Mouse (Mus musculus): ENCODE measurements around the gene Sparcl1. TPM values are rescaled to one million over a fixed set of nuclear protein-coding genes. Genes with fewer than 3 reads are reported as not detected.

Sparcl1 gene
- 1,576 and 1,727 TPM in 2 replicates for polyA plus RNA-seq (2012; rRNA removed)

- DNase-seq (ENCODE audit: extremely low spot score in 1 of 2, low spot score in 1 of 2): peak; percentile 53 to 75
These were observed at the start of gene Sparcl1 for GRCm38 (mm10) chr5:104113491-104114172. Gene Sparcl1 (minus strand): TSS chr5:104113733.

GRCm38 (mm10) chr5:104161390-104161789, 47.9 kb upstream of the Sparcl1 start:
- DNase-seq (ENCODE audit: extremely low spot score in 1 of 2, low spot score in 1 of 2): no peak

- no peak for DNase-seq (ENCODE audit: extremely low spot score in 1 of 2, low spot score in 1 of 2)
These were observed 47.0 kb upstream of the Sparcl1 start for GRCm38 (mm10) chr5:104160581-104160980.

- DNase-seq (ENCODE audit: extremely low spot score in 1 of 2, low spot score in 1 of 2): peak; percentile 39 to 70
These were observed 45.0 kb upstream of the Sparcl1 start for GRCm38 (mm10) chr5:104158332-104159052.

GRCm38 (mm10) chr5:104157701-104158100, 44.2 kb upstream of the Sparcl1 start:
- DNase-seq (ENCODE audit: extremely low spot score in 1 of 2, low spot score in 1 of 2): no peak

GRCm38 (mm10) chr5:104150196-104150595, 36.7 kb upstream of the Sparcl1 start:
- no peak for DNase-seq (ENCODE audit: extremely low spot score in 1 of 2, low spot score in 1 of 2)

- no peak for DNase-seq (ENCODE audit: extremely low spot score in 1 of 2, low spot score in 1 of 2)
These were observed 35.8 kb upstream of the Sparcl1 start for GRCm38 (mm10) chr5:104149349-104149748.

GRCm38 (mm10) chr5:104144057-104144456, 30.5 kb upstream of the Sparcl1 start:
- no peak for DNase-seq (ENCODE audit: extremely low spot score in 1 of 2, low spot score in 1 of 2)

GRCm38 (mm10) chr5:104141067-104141466, 27.5 kb upstream of the Sparcl1 start:
- no peak for DNase-seq (ENCODE audit: extremely low spot score in 1 of 2, low spot score in 1 of 2)

- DNase-seq (ENCODE audit: extremely low spot score in 1 of 2, low spot score in 1 of 2): no peak
These were observed 24.5 kb upstream of the Sparcl1 start for GRCm38 (mm10) chr5:104137920-104138541.

GRCm38 (mm10) chr5:104133752-104134151, 20.2 kb upstream of the Sparcl1 start:
- DNase-seq (ENCODE audit: extremely low spot score in 1 of 2, low spot score in 1 of 2): peak in 1 of 2 experiments; percentile 30

- peak in 1 of 2 experiments; percentile 67 for DNase-seq (ENCODE audit: extremely low spot score in 1 of 2, low spot score in 1 of 2)
These were observed 18.0 kb upstream of the Sparcl1 start for GRCm38 (mm10) chr5:104131544-104131943.

- DNase-seq (ENCODE audit: extremely low spot score in 1 of 2, low spot score in 1 of 2): no peak
These were observed 17.4 kb upstream of the Sparcl1 start for GRCm38 (mm10) chr5:104130891-104131290.

GRCm38 (mm10) chr5:104128281-104129031, 14.9 kb upstream of the Sparcl1 start:
- DNase-seq (ENCODE audit: extremely low spot score in 1 of 2, low spot score in 1 of 2): no peak

- DNase-seq (ENCODE audit: extremely low spot score in 1 of 2, low spot score in 1 of 2): no peak
These were observed 13.8 kb upstream of the Sparcl1 start for GRCm38 (mm10) chr5:104127351-104127750.

GRCm38 (mm10) chr5:104126561-104127320, 13.2 kb upstream of the Sparcl1 start:
- DNase-seq (ENCODE audit: extremely low spot score in 1 of 2, low spot score in 1 of 2): peak in 1 of 2 experiments; percentile 55

GRCm38 (mm10) chr5:104124016-104124658, 10.6 kb upstream of the Sparcl1 start:
- no peak for DNase-seq (ENCODE audit: extremely low spot score in 1 of 2, low spot score in 1 of 2)

- no peak for DNase-seq (ENCODE audit: extremely low spot score in 1 of 2, low spot score in 1 of 2)
These were observed 2.4 kb upstream of the Sparcl1 start for GRCm38 (mm10) chr5:104115890-104116289.

- peak in 1 of 2 experiments; percentile 47 for DNase-seq (ENCODE audit: extremely low spot score in 1 of 2, low spot score in 1 of 2)
These were observed 1.6 kb upstream of the Sparcl1 start for GRCm38 (mm10) chr5:104115118-104115517.

All from frontal cortex, adult 2 months (tissue).